Mouse (Mus musculus) erythroblast, embryonic 14.5 days (primary cell): Measurements from ENCODE around the gene 1700123O20Rik.

Source experiments
- GATA1 ChIP-seq: IDR thresholded peaks from 2 replicates; pipeline ENCODE4 v1.6.1; 2012; ENCODE audit warnings: low read length, inconsistent platforms, mixed read lengths
- TAL1 ChIP-seq: IDR thresholded peaks from 3 replicates; pipeline ENCODE4 v1.6.1; 2012; ENCODE audit warnings: low read length, inconsistent platforms, mixed read lengths

GRCm38 (mm10) chr14:54646455-54646854 is 39.6 kb upstream of the 1700123O20Rik start:
- TF ChIP-seq GATA1, result no peak
- no peak for TF ChIP-seq TAL1
